Mouse (Mus musculus) E14TG2a.4 (cell line): Measurements from ENCODE around the gene Helt.

ENCODE experiments used
- H3K27me3 ChIP-seq: 2 replicates; pipeline ENCODE4 v1.6.1; 2014; ENCODE audit warnings: low read length, control low read depth; ENCODE audit not compliant: insufficient read depth
- H3K36me3 ChIP-seq: 2 replicates; pipeline ENCODE4 v1.6.1; 2014; ENCODE audit warnings: low read length, control low read depth; ENCODE audit not compliant: insufficient read depth
- H3K4me1 ChIP-seq: replicated peaks from 2 replicates; pipeline ENCODE4 v1.6.1; 2014; ENCODE audit warnings: low read depth, low read length, control low read depth
- H3K4me3 ChIP-seq: replicated peaks from 2 replicates; pipeline ENCODE4 v1.5.1; 2014; ENCODE audit warnings: mild to moderate bottlenecking, low read length
- H3K9me3 ChIP-seq: 2 replicates; pipeline ENCODE4 v1.6.1; 2014; ENCODE audit warnings: low read length, control low read depth
- CTCF ChIP-seq: conservative IDR thresholded peaks from 2 replicates; pipeline ENCODE4 v1.5.1; 2014; ENCODE audit warnings: low read length
- NANOG ChIP-seq: IDR thresholded peaks from 2 replicates; pipeline ENCODE4 v1.6.1; 2014; ENCODE audit warnings: borderline replicate concordance, low read length, mixed read lengths
- POU5F1 ChIP-seq: IDR thresholded peaks from 2 replicates; pipeline ENCODE4 v1.6.1; 2014; ENCODE audit warnings: low read length, borderline replicate concordance

Helt gene

DNA sequence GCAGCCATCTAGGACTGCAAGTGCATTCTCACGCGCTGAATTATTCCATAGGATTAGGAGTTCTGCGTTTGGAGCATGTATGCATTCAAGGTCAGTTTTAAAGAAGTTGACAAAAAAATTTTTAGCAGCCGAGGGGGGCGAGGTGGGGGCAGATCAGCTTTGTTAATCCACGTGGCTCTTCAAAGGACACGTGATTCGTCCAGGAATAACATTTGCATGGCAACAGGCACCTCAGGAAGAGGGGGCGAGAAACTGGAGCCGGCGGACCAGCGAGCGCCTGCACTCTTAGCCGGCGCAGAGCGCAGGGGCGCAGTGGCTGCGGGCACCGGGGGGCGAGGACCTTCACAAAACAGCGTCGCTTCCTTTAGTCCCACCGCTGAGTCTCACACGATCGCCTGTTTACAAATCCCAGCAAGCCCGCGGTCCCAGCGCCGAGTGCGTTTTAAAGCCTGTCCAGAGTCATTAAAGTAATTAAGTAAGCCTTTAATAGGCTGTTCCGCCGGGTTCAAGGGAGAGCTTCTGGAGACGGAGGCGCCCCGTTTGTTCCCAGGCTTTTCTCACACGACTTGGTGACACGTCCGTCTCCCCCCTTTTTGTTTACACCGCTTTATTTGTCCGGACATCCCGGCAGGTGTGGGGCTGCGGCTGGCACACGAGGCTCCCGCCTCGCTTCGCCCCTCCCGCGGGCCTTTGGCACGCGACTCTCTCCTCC lies at the start of gene Helt:
Gene Helt, minus strand, starts transcription at position 491 of the 712 bp plus-strand sequence.
- no peak for TF ChIP-seq NANOG
- no peak for TF ChIP-seq POU5F1
- peaks cover 91% of the 10 kb centered on the region for H3K27me3 ChIP-seq
- H3K4me3 ChIP-seq, result peak within 1 kb of the TSS; percentile 68
- peaks cover 63% of the 10 kb centered on the region for H3K4me1 ChIP-seq
- H3K36me3 ChIP-seq, result no peaks in the 10 kb centered on the region
- no peaks in the 10 kb centered on the region for H3K9me3 ChIP-seq

DNA sequence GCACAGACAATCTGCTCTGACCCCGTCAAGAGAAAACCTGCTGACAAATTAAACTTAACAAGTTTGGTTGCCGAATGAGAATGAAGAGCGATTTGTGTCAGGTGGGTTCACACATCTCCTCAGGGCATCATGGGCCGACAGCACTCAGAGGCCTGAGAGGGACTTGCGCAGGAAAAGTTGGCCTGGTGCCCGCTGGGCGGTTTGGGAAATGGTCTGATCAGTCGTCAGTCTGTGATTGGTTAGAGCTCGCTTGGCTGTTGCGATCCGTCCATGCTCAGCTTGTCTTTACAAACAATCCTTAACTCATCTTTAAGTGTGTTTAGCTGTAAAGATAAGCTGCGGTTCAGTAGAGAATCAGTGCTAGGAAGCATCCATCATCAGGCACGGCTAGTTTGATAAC lies 47.8 kb upstream of the Helt start:
- Histone ChIP-seq H3K27me3 (0 out of 2 replicates have a peak, but pooled peaks cover 2% of the 10 kb centered on the region), H3K36me3 (no peaks in the 10 kb centered on the region), H3K9me3 (peaks cover 5% of the 10 kb centered on the region; the same call in 1 of the 2 replicates), H3K4me1 (peaks cover 23% of the 10 kb centered on the region), H3K4me3 (no peak overlapping the region)
- TF ChIP-seq CTCF, result no peak
- TF ChIP-seq POU5F1, result no peak
- no peak for TF ChIP-seq NANOG

DNA sequence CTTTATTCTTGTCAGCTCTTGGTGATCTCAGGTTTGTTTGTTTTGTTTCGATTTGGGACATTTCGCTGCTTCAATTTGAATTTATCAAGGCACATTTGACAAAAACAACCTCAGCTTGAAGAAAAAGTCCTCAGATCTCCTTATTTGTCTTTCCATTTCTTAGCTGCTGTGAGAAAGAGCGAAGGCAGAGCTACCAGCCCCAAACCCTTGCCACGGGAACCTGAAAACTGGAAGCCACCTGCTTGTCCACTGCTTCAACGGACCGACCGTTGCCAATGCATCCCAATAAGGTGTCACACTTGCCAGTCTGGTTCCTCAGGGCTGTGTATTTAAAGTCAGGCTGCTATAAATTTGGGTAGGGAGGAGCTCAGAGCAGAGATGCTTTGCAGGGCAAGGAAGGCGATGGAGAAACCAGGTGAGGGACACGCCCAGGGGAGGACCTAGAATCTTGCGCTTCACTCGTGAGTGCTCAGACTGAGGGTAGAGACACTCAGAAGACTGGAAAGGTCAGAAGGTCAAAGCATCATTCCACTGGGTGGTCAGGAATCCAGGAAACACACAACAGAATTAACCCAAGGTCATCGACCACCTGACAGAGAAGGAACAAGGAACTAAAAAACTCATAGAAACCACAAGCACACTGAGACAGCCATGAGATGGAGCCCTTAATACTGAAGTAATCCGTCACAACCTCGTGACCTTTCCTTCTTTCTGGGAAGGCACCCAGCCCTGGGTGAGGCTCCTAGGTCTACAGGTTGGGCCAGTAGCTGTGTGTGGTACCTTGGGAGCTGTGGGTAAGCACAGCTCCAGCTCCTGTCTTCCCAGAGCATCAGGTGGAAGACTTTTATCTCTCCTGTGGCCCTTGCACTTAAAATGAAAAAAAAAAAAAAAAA lies 46.2 kb upstream of the Helt start:
- peaks cover 5% of the 10 kb centered on the region; the same call in 1 of the 2 replicates for H3K9me3 ChIP-seq
- TF ChIP-seq CTCF, result no peak
- TF ChIP-seq POU5F1, result no peak
- TF ChIP-seq NANOG, result no peak
- H3K36me3 ChIP-seq, result no peaks in the 10 kb centered on the region
- H3K27me3 ChIP-seq, result 0 out of 2 replicates have a peak, but pooled peaks cover 2% of the 10 kb centered on the region
- peaks cover 23% of the 10 kb centered on the region for H3K4me1 ChIP-seq
- H3K4me3 ChIP-seq, result no peak overlapping the region

DNA sequence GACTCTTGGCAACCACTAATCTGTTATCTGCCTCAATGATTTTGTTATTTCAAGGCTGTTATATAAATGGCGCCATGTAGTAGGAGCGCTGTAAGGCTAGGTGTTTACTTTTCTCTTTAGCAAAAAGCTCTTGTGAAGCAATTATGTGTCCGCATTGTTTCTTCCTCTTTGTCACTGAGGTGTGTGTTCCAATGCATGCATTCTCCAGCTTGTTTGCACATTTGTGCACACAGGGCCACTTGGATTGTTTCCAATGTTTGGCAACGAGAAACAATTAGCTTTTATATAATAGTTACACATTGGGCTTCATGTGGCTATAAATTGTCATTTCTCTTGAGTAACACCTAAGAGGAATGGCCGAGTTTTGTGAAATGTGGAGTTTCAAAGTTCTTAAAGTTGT lies 44.8 kb upstream of the Helt start:
- TF ChIP-seq POU5F1 (no peak), NANOG (no peak), CTCF (no peak)
- no peak overlapping the region for H3K4me3 ChIP-seq
- peaks cover 23% of the 10 kb centered on the region for H3K4me1 ChIP-seq
- peaks cover 5% of the 10 kb centered on the region; the same call in 1 of the 2 replicates for H3K9me3 ChIP-seq
- 0 out of 2 replicates have a peak, but pooled peaks cover 2% of the 10 kb centered on the region for H3K27me3 ChIP-seq
- H3K36me3 ChIP-seq, result no peaks in the 10 kb centered on the region

DNA sequence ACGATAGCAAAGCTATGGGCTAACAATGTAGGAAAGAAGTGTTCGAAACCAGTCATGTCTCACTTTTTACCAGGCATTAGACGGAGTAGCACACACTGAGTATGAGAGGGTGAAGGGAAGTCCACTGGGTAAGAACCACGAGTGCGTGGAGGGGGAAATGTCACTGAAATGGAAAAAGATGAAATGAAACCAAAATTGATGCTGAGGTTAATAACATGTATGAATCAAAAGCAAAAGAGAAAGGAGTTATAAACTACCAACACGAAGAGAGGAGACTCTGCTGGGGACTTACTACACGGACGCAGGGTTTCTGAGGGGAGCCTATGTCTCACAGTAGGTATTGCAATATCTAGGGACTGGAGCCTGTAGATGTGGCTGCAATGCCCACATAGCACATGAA lies 41.9 kb upstream of the Helt start:
- no peak overlapping the region for H3K4me3 ChIP-seq
- 0 out of 2 replicates have a peak, but pooled peaks cover 2% of the 10 kb centered on the region for H3K27me3 ChIP-seq
- H3K36me3 ChIP-seq, result no peaks in the 10 kb centered on the region
- H3K4me1 ChIP-seq, result peaks cover 20% of the 10 kb centered on the region
- no peak for TF ChIP-seq NANOG
- no peak for TF ChIP-seq CTCF
- TF ChIP-seq POU5F1, result no peak
- H3K9me3 ChIP-seq, result peaks cover 4% of the 10 kb centered on the region; the same call in 1 of the 2 replicates

DNA sequence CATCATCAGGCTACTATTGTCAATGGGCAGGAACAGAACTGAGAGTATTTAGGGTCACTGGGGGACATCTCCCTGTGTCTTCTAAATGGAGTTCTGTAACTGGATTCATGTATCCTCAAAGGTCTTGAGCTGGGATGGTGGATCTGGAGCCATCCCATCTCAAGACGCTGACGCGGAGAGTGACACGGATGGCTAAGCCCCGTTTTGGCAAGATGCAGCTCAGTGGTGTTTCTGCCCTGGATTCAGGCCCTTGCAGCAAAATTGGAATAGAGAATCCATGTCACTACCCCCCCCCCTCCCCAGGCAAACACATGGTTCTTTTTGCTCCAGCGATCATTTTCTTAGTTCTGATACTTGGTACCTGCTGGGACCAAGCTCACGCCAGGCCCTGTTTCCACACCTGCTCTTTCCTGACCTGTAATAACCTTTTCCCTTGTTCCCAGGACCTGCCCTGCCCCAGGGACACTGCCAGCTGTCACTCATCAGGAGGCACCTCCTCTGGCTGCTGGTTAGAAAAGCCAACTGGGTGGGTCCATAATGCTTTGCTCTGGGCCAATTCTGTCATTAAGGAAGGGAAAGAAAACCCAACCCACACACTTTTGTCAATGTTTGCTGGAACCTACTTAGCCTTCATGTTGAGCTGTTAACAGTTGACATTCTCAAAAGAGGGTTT lies 38.1 kb upstream of the Helt start:
- no peak for TF ChIP-seq CTCF
- TF ChIP-seq POU5F1, result no peak
- TF ChIP-seq NANOG, result no peak
- H3K4me1 ChIP-seq, result peaks cover 25% of the 10 kb centered on the region
- peaks cover 4% of the 10 kb centered on the region; the same call in 1 of the 2 replicates for H3K9me3 ChIP-seq
- H3K27me3 ChIP-seq, result no peaks in the 10 kb centered on the region
- H3K36me3 ChIP-seq, result no peaks in the 10 kb centered on the region
- no peak overlapping the region for H3K4me3 ChIP-seq

DNA sequence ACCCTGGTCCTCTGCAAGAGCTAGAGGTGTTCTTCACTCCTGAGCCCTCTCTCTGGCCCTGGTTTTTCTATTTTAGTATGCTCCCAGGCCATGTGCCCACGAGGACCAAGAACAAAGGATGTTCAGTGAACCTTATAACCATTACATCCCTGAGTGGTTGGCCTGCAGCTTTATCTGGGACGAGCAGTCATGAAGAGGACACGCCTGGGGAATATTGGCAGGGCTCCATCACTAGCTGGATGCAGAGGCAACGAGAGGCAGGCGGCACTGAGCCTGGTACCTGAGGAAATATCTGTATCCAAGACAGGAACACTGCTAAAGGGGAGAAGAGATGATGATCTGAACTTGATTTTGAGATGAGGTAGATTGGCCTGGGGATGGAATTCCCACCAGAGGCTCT lies 37.3 kb upstream of the Helt start:
- H3K9me3 ChIP-seq, result peaks cover 6% of the 10 kb centered on the region
- peaks cover 30% of the 10 kb centered on the region for H3K4me1 ChIP-seq
- no peaks in the 10 kb centered on the region for H3K36me3 ChIP-seq
- H3K27me3 ChIP-seq, result no peaks in the 10 kb centered on the region
- no peak overlapping the region for H3K4me3 ChIP-seq
- TF ChIP-seq NANOG, result no peak

DNA sequence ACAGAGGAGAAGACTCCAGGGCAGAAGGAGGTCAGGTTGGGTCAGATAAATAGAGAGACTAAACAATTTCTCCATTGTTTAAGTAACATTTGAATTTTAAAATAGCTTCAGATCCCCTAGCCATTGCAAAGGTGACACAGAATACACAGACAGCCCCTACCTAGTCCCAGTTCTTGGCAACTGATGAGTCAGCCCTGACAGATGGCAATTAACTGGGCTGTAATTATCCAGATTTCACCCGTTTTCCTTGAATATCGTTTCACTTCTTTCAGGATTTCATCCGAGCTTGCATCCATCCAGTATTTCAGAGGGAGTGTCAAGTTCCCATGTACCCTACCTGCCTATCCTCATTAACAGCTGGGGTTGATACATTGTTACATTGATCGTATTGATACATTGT lies 34.9 kb upstream of the Helt start:
- Histone ChIP-seq H3K4me3 (no peak overlapping the region), H3K9me3 (peaks cover 19% of the 10 kb centered on the region), H3K4me1 (peaks cover 30% of the 10 kb centered on the region), H3K36me3 (no peaks in the 10 kb centered on the region), H3K27me3 (no peaks in the 10 kb centered on the region)
- TF ChIP-seq POU5F1 (no peak), CTCF (no peak), NANOG (no peak)
